Mouse (Mus musculus): ENCODE results near the gene Mybpc3.

DNA sequence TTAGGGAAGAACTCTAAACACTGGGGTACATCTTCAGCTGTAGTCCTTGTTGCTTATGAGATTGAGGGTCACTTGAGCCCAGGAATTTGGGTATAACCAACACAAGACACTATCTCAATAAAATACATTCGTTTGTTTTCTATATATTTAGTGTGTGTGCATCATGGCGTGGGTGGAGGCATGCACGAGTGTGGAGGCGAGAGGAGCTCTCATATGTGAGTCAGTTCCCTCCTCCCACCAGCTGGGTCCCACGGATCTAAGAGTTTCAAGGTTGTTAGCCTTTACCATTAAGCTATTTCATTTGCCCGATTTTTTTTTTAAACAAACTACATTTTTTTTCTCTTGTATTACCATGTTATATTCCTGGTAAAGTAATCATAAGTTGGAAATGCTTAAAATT, 27.1 kb upstream of the Mybpc3 start:
- no peak for TF ChIP-seq POLR2A (IDR thresholded peaks at IDR 0.05; ENCODE audit: insufficient read depth, low read depth, low read length)
- no peak for TF ChIP-seq CTCF (IDR thresholded peaks at IDR 0.05; ENCODE audit: insufficient read depth, low read depth, low read length)
